Mouse (Mus musculus) neural tube, embryonic 14.5 days (tissue): Measurements from ENCODE around the gene Cd9. TPM values are rescaled to one million over a fixed set of nuclear protein-coding genes. Genes with fewer than 3 reads are reported as not detected.
"Not testable (repeated sequence)": the region's sequence is repeated elsewhere in the genome, so short reads cannot be mapped to it uniquely, and the experiment has no call there.

Experiments used
- ATAC-seq: fragments of 200-750 bp; cut with Nextera tagmentation; 2 replicates; pipeline ENCODE4 v1.8.0; 2017; ENCODE audit warnings: low read depth, mild to moderate bottlenecking, moderate TSS enrichment, moderate library complexity
- H3K27ac ChIP-seq: fragments of 300-500 bp; sonication (generic); 2 replicates; pipeline ENCODE4 v1.5.1; 2014; ENCODE audit warnings: low read depth, mild to moderate bottlenecking, control low read depth, low read length, moderate library complexity, mixed read lengths
- H3K27me3 ChIP-seq: fragments of 300-500 bp; sonication (generic); 2 replicates; pipeline ENCODE4 v1.6.1; 2014; ENCODE audit warnings: low read length; ENCODE audit not compliant: control insufficient read depth, insufficient read depth
- H3K36me3 ChIP-seq: fragments of 300-500 bp; sonication (generic); 2 replicates; pipeline ENCODE4 v1.6.1; 2014; ENCODE audit warnings: low read length, mixed read lengths; ENCODE audit not compliant: control insufficient read depth, insufficient read depth
- H3K4me1 ChIP-seq: fragments of 300-500 bp; sonication (generic); 2 replicates; pipeline ENCODE4 v1.6.1; 2014; ENCODE audit warnings: low read length; ENCODE audit not compliant: control insufficient read depth, insufficient read depth
- H3K4me2 ChIP-seq: fragments of 300-500 bp; sonication (generic); 2 replicates; pipeline ENCODE4 v1.6.1; 2014; ENCODE audit warnings: mild to moderate bottlenecking, low read depth, low read length, control low read depth
- H3K4me3 ChIP-seq: fragments of 300-500 bp; sonication (generic); 2 replicates; pipeline ENCODE4 v1.5.1; 2014; ENCODE audit warnings: low read depth, low read length, control low read depth, mixed read lengths
- H3K9ac ChIP-seq: fragments of 300-500 bp; sonication (generic); replicated peaks from 2 replicates; pipeline ENCODE4 v1.6.1; 2014; ENCODE audit warnings: low read depth, mild to moderate bottlenecking, control low read depth, low read length, mixed read lengths
- H3K9me3 ChIP-seq: fragments of 300-500 bp; sonication (generic); 2 replicates; pipeline ENCODE4 v1.6.1; 2016; ENCODE audit warnings: low read length; ENCODE audit not compliant: control insufficient read depth
- WGBS: fragments of 180-500 bp; shearing (Covaris S2); extraction: QIAGEN DNeasy Blood & Tissue Kit; methylation state at CpG from one replicate; pipeline ENCODE4 v1.1.7; 2014; 5-methylcytosine and 5-hydroxymethylcytosine counted together
- polyA plus RNA-seq: library from polyadenylated mRNA; unstranded; fragments of >200 nt; fragmentation: Nextera tagmentation; extraction: Ambion mirVana; gene quantifications from 2 replicates; pipeline ENCODE4 v1.2.1, GENCODE M21; 2014

The Cd9 gene
- polyA plus RNA-seq, 1 experiment from 2014 or later, result 102 TPM

DNA sequence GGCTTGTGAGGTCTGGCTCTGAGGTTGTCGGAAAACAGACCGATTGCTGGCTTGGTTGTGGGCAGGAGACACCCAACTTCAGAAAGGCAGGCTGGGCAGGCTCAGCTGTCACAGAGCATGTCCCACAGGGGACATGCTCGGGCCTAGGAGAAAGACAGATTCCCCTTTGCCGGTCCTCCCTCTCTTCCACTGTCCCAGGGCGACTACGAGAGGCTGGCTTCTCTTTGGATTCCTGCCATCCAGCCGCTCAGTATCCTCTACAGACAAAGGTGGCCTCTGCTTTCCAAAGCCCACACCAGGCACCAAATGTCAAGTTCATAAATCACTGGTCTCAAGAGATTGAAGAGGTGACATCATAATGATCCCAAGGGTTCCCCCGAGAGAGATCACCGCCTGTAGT lies 2.6 kb downstream of the Cd9 start:
- H3K27me3 ChIP-seq, result peaks cover 11% of the 10 kb centered on the region
- no peak overlapping the region for H3K9ac ChIP-seq
- peak; percentile 44; the same call in 1 of the 2 replicates for ATAC-seq
- H3K36me3 ChIP-seq, result no peaks in the 10 kb centered on the region
- H3K4me2 ChIP-seq, result peak overlapping the region; percentile 21; the same call in 1 of the 2 replicates
- H3K4me1 ChIP-seq, result peaks cover 3% of the 10 kb centered on the region; the same call in 1 of the 2 replicates
- H3K4me3 ChIP-seq, result no peak overlapping the region
- H3K9me3 ChIP-seq, result no peaks in the 10 kb centered on the region
- no peak overlapping the region for H3K27ac ChIP-seq
- 33% methylated on average over 9 of the region's 9 CpGs for WGBS

DNA sequence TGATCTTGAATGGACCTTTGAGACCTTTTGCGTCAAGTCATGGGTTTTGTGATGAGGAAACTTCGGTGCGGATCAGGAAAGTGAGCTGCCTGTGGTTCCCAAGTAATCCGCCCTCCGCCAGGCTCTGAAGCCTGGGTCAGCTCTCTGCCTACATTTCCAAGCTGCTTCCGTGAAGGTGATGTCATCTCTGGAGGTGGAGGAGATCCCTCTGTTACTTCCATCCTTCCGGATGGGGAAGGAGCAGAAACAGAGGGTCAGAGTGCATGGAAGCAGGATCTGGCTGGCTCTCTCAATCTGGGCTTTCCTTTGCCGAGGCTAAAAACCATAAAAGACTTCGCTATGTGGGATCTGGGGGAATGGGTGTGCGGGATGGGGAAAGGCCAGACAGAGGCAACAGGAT lies 3.2 kb downstream of the Cd9 start:
- Histone ChIP-seq H3K9ac (no peak overlapping the region), H3K9me3 (no peaks in the 10 kb centered on the region), H3K27me3 (peaks cover 11% of the 10 kb centered on the region), H3K4me2 (no peak overlapping the region), H3K4me1 (peaks cover 3% of the 10 kb centered on the region; the same call in 1 of the 2 replicates), H3K36me3 (no peaks in the 10 kb centered on the region), H3K4me3 (no peak overlapping the region), H3K27ac (no peak overlapping the region)
- ATAC-seq, result no peak
- WGBS, result 87% methylated on average over 10 of the region's 10 CpGs

DNA sequence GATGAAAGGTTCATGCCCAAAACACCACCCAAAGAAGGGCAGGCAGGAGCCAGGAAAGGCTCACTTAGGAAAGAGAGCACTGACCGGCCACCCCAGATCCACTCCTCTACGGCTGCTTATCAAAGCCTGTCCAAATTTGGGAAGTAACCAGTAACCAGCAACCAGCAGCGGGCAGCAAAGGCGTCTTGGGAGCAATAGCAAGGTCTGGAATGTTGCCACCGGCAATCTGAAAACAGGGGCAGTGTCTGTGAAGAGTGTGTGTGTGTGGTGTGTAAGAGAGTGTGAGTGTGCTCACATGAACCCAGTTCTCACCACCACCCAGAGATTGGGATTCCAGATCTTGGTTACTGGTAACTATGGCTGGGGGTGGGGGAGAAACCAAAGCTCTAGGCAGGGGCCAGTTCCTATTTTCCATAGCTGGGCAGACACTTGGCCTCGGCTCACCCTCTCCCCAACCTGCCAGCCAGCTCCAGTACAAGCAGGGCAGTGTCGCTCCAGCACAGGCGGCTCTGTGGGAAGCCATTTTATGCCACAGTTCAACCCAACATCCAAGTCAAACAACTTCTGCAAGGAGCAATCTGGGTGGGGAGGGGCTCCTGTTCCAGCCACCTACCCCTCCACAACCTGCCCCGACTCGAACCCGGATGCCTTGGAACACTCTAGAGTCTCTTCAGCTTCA lies 4.6 kb downstream of the Cd9 start:
- no peaks in the 10 kb centered on the region for H3K9me3 ChIP-seq
- WGBS, result 82% methylated on average over 11 of the region's 11 CpGs
- H3K9ac ChIP-seq, result no peak overlapping the region
- H3K27ac ChIP-seq, result no peak overlapping the region
- H3K27me3 ChIP-seq, result peaks cover 10% of the 10 kb centered on the region
- H3K36me3 ChIP-seq, result no peaks in the 10 kb centered on the region
- H3K4me2 ChIP-seq, result no peak overlapping the region
- peaks cover 3% of the 10 kb centered on the region; the same call in 1 of the 2 replicates for H3K4me1 ChIP-seq
- ATAC-seq, result no peak
- no peak overlapping the region for H3K4me3 ChIP-seq

DNA sequence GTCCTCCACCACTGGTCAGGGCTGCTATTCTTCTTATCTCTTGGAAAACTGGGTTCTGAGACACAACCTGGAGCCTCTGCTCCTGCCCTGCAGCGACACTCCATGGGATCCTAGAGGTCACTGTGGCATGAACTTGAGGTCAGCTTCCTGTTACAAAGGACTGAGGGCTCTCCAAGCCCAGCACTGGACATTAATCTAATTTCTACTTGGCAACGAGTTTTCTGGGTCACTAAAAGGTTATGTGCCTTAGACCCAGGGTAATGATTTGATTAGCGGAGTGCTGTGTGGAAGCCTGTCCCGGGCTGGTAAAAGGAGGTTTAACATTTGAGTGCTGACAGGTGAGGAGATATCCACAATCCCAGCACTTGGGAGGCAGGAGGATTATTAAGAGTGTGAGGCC lies 9.0 kb downstream of the Cd9 start:
- no peak overlapping the region for H3K9ac ChIP-seq
- 42% methylated on average over 4 of the region's 4 CpGs for WGBS
- H3K9me3 ChIP-seq, result no peaks in the 10 kb centered on the region
- no peaks in the 10 kb centered on the region for H3K27me3 ChIP-seq
- H3K36me3 ChIP-seq, result no peaks in the 10 kb centered on the region
- ATAC-seq, result no peak
- no peak overlapping the region for H3K4me2 ChIP-seq
- H3K4me1 ChIP-seq, result 0 out of 2 replicates have a peak, but pooled peaks cover 3% of the 10 kb centered on the region
- H3K27ac ChIP-seq, result no peak overlapping the region; the same call in 1 of the 2 replicates
- H3K4me3 ChIP-seq, result no peak overlapping the region

DNA sequence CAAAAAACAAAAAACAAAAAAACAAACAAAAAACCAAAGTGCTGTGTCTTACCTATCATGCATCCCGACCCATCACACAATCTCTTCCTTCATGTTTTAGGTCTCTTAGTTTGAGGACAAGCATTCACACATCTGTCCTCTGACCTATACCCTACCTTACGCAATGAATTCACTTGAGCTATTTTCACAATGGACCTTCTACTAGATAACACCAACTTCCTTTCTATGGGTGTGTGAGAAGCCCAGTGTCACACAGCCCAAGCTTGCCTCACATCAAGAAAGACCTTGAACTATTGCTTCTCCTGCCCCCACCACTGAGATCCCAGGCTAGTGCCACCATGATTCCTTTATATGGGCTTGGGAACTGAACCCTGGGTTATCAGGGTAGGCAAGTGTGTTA lies 9.9 kb downstream of the Cd9 start:
- no peak overlapping the region for H3K4me2 ChIP-seq
- no peaks in the 10 kb centered on the region for H3K9me3 ChIP-seq
- ATAC-seq, result no peak
- no peaks in the 10 kb centered on the region for H3K27me3 ChIP-seq
- 97% methylated on average over 2 of the region's 2 CpGs for WGBS
- H3K9ac ChIP-seq, result no peak overlapping the region
- 0 out of 2 replicates have a peak, but pooled peaks cover 8% of the 10 kb centered on the region for H3K4me1 ChIP-seq
- H3K4me3 ChIP-seq, result no peak overlapping the region
- no peaks in the 10 kb centered on the region for H3K36me3 ChIP-seq
- H3K27ac ChIP-seq, result no peak overlapping the region

DNA sequence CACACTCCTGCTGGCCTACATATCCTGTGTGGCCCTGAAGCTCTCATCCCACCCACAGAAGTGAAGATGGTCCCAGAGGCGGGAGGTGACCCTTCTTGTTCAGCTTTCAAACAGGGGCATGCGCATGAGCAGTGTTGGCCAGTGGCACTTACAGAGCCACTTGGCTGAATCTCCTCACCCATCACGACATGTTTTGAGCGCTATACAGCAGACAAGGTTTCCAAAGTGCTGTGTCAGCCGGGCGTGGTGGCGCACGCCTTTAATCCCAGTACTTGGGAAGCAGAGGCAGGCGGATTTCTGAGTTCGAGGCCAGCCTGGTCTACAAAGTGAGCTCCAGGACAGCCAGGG lies 10.3 kb downstream of the Cd9 start:
- not testable (repeated sequence) for H3K9me3 ChIP-seq, H3K4me3 ChIP-seq, H3K27me3 ChIP-seq, H3K36me3 ChIP-seq, H3K4me1 ChIP-seq, H3K4me2 ChIP-seq, H3K27ac ChIP-seq, H3K9ac ChIP-seq, ATAC-seq
- 97% methylated on average over 10 of the region's 10 CpGs for WGBS

DNA sequence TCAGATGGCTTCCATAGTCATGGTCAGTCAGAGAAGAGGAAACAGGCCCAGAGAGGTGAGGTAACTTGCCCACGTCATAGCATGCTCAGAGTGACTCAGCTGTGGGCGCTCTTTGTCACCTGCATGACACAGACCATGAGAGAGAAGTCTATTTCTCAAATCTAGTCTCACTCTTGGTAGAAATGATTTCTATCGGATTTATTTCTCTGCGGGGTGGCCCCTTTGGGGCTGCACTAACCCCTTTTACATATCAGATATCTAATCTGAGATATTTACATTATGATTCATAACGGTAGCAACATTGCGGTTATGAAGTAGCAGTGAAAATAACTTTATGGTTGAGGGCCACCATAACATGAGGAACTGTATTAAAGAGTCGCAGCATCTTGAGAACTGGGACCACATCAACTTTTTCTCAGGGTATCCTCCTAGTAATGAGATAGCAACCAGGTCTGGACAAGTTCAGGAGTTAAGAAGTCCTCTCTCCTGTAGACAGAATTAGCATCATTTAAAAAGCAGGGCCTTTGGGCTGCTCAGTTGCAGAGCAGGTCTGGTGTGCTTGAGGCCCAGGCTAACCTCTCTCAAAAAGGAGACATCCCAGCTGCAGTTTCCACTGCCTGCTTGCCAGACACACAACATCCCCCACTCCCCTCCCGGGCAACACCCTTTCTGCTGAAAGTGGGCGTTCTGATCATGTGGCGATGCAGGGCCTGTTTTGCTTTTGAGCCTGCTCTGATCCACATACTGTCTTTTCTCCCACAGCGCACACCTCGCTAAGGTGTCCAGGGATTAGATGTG lies 10.9 kb downstream of the Cd9 start:
- Histone ChIP-seq H3K9ac (no peak overlapping the region), H3K36me3 (no peaks in the 10 kb centered on the region), H3K9me3 (no peaks in the 10 kb centered on the region), H3K27ac (no peak overlapping the region), H3K4me1 (0 out of 2 replicates have a peak, but pooled peaks cover 8% of the 10 kb centered on the region), H3K4me3 (no peak overlapping the region), H3K27me3 (no peaks in the 10 kb centered on the region), H3K4me2 (no peak overlapping the region)
- no peak for ATAC-seq
- 95% methylated on average over 12 of the region's 12 CpGs for WGBS

DNA sequence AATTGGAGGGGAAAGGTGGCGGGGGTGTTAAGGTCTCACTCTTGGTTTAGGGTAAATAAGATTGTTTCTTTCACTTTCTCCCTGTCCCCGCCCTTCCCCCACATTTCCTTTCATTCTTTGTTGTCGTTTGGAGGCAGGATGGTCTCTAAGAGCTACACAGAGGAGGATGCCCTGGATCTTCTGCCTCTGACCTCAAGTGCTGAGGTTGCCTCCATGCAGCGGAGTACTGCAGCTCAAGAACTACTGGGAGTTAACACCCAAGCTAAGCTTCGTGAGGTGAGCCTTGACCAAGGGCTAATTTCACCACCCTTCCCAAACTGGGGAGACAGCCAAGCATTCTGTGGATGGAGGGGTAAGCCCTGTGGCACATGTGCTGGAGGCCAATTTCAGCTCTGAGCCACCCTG lies 12.2 kb downstream of the Cd9 start:
- WGBS, result 50% methylated on average over 5 of the region's 5 CpGs
- no peak for ATAC-seq
- Histone ChIP-seq H3K9ac (no peak overlapping the region), H3K9me3 (no peaks in the 10 kb centered on the region), H3K4me1 (0 out of 2 replicates have a peak, but pooled peaks cover 8% of the 10 kb centered on the region), H3K27me3 (no peaks in the 10 kb centered on the region), H3K27ac (no peak overlapping the region), H3K4me2 (no peak overlapping the region), H3K4me3 (no peak overlapping the region), H3K36me3 (no peaks in the 10 kb centered on the region)
